Mouse (Mus musculus): ENCODE data around the gene Gga1.
A peak's percentile ranks its signal among the peaks of the same experiment; 100 is the strongest.

Gga1 gene

DNA sequence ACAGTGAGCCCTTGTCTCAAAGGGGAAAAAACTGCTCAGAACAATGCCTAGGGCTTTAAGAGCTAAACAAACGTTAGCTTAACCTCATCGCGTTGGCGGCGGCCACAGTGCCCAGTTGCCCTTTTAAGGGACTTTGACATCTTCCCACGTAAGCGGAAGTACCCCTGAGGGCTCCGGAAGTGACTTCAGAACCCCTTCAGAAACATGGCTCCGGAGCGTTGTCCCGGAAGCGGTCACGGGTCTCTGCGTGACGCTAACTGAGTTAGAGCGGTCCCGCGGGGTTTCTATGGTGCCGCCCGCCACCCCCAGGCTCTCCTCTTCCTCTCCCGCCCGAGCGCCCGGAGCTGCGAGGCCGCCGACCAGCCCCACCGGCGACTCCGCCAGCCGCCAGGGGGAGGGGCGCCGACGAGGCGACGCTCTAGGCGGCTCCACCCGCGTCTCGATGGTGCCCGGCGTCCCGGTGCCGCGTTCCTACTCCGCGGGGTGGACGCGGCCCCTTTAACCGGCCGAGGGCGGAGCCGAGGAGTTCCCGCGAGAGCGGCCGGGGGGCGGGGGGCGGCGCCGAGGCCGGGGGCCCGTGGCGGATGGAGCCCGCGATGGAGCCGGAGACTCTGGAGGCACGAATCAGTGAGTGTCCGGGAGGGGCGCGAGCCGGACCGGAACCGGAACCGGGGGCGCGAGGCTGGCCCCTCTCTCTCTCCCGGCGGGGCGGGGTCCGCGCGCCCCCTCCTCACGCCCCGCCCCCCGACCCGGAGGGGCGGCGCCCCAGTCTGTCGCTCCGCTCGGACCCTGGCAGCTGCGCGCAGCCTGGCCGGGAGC, at the start of gene Gga1:
Gene Gga1, plus strand, starts transcription at position 200 of the 819 bp plus-strand sequence.
- peak; percentile 83 to 86 for DNase-seq

DNA sequence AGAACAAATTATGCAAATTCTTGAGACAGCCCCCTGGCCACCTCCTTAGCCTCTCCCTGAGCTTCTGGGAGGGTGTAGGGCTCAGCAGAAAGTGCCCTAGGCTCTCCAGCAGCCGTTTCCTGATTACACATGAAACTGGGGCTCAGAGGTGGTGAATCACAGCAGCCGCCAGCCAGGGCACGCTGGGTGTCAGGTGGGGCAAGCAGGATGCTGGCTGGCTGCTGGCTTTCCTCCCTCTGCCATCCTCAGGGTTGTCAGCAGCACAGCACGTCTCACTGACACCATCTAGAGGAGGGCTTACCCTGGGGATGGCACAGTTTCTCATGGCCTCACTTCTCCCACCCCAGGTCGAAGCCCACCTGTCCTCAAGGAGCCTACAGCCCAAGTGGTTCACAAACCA, 48.7 kb upstream of the Gga1 start:
- DNase-seq, result no peak

DNA sequence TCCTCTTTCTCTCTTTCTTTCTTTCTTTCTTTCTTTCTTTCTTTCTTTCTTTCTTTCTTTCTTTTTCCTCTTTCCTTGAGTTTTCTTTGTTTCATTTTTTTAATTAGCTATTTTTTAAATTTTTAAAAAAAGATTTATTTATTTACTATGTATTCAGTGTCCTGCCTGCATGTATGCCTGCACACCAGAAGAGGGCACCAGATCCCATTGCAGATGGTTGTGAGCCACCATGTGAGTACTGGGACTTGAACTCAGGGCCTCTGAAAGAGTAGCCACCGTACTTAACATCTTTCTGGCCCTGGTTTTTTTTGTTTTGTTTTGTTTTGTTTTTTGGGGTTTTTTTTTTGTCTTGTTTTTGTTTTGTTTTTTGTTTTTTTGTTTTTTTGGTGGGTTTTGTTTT, 47.4 kb upstream of the Gga1 start:
- no peak for DNase-seq

DNA sequence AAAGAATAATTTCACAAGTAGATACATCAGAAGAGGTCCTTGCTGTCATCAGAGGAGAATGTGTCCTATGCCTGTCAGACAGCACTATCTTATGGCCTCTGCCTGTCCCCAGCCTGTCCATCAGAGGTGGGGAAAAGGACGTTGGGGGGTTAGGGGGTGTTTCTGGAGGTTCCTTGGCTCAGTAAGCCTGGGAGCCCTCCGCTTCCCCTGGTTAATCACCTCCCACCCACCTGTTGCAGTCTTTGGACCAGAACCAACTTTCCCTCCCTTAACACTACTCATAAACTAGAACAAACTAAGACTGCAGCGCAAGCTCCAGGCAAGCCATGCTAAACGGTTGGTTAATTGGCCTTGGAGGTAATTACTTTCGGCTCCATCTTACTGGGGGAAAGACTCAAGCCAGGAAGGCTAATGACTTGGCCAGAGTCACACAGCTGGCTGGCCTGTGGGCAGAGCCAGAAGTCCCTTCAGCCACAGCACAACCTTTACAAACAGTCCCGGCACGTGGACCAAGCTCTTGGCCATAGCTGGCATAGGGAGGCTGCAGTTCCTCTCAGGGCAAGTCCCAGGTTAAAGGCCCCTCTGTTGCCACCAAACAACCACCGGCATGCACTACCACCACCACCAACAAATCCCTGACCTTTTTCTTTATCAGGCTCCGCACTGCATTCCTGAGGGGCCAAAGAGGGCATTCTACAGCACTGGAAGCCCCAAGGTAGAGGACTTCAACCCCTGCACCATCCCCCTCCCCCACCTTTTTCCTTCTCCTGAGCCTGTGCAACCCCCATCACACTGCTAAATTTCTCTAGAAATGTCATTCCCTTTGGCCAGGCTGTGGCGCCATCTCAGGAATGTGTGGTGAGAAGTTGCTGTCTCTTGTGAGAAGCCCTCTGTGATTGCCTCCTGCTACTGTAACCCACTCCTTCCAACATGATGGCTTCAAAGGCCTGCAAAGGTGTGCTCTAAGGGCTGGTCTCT, 46.0 kb upstream of the Gga1 start:
- DNase-seq, result no peak

DNA sequence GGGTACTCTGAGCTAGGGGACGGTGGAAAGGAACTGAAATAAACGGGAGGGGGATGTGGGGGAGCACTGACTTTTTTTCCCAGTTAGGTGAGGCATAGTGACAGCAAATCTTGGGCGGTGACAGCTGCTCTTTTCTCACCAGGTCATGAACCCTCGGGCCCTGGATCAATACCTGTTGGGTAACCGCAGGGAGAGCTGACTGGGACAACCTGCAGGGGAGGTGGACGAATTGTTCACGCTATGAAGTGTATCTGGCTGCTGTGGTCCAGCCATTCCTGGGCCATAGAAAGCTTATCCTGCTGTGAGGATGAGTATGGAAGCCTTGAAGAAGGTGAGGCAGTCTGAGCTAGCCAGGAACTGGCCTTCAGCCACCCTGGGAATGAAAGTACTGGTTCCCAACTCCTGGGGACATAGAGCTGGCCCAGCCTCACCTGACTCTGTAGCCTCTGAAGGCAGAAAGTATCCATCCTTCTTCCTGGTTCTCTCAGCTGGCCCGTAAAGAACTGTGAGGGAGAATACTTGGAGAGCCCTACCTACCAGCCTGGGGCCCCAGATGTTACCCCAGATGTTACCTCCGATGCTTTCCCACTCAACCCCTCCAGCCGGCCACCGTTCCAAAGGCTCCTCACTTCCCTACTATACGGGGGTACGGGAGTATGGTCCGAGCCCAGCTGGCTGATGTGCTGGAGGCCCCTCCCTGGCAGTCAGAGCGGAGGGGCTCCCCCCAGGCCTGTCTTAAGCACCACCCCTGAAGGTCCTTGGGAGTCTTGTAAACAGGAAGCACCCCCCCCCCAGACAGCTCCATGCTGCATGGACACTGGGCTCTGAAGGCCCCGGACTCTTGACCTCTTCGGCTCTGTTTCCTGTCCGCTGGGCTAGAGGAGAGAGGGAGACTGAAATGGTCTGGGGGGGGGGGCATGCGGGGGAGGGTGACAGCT, 45.0 kb upstream of the Gga1 start:
- DNase-seq, result no peak

DNA sequence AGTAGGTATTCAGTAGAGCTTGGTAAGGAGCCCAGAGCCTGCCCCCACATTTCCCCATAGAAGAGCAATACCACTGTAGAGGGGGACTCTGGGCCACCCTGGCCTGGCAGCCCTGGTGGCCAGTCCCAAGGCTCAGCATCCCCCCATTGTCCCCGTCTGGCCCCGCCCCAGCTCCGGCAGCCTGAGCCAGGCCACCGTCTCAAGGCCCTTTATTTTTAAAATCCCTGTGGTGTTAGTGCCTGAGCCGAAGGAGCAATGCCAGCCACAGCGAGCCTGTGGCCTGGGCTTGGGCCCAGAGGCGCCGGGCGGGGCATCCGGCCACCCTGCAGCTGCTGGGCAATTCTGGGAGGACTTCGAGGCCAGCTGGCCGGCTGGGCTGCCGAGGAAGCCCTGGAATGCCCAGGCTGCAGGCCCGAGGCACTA, 44.3 kb upstream of the Gga1 start:
- DNase-seq, result peak in 1 of 2 experiments; percentile 34

DNA sequence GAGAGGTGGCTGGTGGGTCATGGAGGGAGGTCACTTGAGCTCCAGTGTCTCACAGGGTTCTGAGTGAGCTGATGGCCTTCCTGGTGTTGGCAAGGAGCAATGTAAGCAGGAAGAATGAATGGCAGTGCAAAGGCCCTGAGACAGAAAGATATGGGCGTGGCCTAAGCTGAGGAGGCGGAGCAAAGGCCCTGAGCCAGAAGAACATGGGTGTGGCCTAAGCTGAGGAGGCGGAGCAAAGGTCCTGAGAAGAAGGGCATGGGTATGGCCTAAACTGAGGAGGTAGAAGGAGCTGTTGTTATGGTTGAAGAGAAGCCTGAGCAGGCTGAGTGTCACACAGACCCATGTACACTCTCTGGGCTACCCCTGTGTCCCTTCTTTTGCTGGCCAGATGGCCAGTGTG, 43.4 kb upstream of the Gga1 start:
- DNase-seq, result no peak

DNA sequence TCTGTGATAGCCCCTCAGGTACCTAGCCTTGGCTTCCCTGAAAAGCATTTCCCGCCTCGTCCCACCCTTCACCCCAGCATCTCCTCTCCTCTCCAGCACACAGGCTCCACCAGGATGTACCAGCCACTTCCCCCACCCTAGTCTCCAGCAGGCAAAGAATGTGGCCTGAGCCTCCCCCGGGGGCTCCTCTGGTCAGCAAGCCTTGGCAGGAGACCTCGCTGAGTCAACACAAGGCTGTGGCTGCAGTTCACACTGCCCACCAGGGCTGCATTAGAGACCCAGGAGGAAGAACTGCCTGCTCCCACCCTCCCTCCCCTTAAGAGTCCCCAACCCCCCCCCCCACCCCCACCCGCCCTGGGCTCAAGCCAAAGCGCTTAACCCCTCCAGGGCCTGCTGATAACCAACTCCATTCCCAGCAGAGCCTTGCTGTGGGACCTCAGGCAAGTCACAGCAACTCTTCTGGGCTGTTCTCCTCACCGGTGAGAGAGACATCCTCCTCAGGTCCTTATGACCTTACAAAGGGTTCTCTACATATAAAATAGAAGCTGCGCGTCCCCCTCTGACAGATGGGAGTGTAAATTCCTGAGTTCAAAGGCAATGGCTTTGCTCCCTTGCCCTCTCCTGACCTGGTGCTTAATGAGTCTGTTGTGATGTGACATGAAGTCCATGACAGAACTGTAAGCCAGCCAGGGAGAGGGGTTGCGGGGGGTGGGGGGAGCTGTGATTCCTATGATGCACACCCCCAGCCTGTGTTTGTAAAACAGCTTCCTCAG, 42.6 kb upstream of the Gga1 start:
- no peak for DNase-seq

DNA sequence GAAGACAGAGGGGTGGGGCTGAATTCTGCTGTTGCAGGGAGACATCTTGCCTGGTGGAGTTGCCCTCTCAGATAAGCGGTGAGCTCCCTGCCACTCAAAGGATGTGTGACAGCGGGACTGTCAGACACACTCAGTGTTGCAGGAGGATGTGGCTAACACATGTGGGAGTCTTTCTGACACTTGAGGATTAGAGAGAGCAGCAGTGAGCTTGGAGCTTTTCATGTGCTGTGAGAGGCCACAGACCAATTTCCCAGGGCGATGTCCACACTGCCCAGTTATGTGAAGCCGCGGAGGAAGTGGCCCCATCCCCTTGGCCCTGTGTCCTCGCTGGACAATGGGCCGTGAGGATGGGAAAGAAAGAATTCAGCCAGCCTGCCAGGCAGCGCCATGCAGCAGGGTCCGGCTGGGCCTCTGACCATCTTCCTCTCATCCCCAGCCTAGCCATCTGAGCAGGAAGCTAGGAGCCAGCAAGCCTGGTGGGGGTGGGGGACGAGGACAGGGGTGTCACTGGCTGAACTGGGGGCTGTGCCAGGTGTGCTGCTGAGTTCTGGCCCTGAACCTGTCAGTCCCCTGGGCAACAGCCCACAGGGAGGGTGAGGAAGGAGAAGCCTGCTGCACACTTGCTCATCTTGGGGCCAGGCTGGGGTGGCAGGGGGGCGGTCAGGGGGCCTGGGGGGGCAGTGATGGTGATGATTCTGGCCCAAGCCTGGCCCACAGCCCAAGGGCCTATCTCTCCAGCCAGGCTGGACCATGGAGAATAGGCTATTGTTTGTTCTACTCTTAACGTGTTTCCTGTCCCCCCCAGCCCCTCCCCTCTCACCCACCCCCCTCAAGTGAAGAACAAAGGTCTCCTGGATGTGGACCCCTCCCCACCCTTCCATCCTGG, 41.5 kb upstream of the Gga1 start:
- DNase-seq, result no peak

DNA sequence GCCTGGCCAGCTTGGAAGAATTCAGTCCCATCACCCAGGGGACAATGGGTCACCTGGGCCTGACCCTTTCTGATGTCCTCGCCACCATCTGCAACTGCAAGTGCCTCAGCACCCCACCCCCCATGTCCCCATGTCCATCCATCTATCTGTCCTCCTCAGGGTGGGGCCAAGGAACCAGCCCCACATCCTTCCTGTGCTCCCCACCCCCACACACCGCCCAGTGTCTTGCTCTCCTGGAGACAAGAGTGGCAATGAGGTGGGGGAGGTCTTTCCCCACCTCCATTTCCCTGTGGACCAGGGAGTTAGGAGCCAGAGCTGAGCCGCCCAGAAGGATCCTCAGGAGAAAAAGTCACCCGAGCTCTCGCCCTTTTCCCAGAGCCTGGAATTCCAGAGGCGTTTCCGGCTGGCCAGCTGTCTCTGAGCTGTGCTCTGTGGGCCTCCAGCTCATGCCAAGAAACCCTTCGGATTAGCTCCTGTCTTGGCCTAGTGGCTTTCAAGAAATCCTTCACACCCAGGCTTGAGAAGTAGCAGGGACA, 40.8 kb upstream of the Gga1 start:
- DNase-seq, result no peak

DNA sequence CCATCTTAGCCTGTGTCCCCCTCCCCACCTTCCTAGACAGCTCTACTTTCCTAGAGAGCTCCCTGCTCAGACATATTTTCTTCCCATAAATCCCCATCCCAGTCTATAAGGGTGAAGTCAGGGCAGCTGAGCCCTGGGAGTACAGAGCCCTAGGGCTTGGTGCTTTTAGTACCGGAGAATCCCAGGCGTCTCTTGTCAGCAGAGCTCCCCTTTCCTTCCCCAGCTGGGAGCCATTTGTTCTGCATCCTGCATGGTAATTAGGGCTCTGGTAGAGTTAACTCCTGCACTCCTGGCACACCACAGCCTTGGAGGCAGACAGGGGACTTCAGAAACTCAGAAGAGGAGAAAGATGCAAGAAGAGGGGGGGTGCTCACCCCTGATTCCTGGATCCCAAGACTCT, 37.2 kb upstream of the Gga1 start:
- no peak for DNase-seq

DNA sequence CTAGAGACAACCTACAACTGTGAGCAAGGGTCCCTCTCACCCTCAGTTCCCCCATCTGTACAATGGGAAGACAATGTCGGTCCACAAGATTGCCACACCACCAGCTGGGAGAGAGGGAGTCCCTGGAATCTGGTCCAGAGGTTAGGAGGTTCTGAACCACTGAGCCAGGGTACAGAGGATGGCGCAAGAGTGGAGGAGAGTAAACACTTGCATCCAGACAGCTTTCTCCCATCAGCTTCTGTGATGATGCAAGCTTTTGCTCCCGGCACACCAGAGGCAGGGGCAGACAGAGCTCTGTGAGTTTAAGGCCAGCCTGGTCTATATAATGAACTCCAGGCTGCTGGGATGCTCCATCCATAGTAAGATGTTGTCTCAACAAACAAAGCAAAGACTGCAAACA, 36.7 kb upstream of the Gga1 start:
- DNase-seq, result no peak

DNA sequence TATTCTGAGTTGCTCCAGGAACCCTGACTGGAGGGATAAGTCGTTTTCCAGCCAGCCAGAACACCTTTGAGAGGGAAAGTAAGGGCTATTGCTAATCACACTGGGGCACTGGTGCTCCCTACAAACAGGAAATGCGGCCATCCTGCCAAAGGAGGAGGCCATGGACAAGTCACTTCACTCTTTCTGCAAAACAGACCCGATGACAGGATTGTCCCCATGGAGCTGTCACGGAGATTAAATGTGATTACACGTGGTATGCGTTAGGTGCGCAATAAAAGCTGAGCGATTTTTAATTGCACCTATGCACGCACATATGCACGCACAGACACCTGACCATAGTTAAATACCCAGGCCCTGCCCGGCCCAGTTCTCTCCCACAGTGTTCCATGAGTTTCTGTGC, 36.2 kb upstream of the Gga1 start:
- no peak for DNase-seq

DNA sequence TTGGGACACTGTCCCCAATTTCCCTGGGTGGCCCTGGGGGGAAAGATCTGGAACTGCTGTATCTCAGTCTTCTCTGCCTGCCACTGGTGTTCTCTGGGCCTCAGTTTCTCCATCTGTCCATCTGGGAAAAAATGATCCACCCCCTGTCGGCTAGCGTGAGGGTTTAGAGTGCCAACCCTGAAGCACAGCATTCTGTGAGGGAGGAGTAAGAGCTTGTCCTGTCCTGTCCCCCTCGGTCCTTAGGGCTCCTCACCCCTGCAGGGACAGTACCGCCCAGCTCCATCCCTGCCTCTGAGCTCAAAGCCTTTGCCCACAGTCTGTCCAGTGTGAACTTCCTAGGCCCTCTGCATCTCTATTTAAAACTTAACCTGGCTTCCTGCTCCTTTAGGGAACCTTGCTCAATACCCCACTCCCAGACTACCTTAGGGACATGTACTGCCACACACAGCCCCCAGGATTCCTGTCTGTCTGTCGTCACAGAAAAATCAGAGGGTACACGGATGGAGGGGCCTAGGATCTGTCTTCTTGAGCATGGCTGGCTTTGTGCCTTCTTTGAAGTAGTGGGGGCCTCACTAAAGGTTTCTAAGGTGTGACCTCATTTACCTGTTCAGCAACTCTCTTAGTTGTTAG, 35.7 kb upstream of the Gga1 start:
- DNase-seq, result no peak

DNA sequence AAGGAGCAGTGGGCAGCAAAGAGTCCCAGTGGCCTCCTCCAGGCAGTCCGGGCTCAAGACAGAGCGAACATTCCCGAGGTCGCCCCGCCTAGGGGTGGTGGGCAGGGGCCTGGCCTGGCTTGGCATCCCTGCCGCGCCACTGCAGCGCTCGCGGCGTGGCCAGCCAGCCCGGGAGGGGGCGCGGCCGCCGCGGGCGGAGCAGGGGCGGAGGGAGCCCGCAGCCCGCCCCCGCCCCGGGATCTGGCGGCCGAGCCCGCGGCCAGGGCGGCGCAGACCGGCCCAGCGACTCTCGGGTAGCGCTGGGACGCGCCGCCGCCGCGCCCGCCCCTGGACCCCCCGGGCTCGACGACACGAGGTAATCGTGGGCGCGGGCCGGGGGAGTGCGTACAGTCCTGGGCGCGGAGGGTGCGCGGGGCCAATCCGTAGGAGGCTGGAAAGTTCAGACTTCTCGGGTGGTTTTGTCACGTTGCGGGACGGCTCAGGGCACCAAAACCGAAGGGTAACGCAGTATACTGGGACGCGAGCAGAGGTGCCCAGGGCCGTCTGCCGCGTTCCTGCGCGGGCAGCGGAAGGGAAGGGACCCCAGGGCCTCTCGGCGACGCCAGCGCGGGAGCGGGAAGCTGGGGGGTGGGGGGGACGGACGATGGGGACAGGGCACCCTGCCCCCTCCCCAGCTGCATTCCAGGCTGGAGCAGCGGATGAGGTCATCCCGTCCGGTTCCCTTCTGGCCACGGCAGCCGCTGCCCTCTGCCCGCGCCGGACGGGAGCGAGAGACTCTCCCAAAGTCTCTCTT, 34.4 kb upstream of the Gga1 start, which contains the start of gene Cdc42ep1:
Gene Cdc42ep1, plus strand, starts transcription at position 254 of the 793 bp plus-strand sequence.
- DNase-seq, result peak in 1 of 2 experiments; percentile 19

DNA sequence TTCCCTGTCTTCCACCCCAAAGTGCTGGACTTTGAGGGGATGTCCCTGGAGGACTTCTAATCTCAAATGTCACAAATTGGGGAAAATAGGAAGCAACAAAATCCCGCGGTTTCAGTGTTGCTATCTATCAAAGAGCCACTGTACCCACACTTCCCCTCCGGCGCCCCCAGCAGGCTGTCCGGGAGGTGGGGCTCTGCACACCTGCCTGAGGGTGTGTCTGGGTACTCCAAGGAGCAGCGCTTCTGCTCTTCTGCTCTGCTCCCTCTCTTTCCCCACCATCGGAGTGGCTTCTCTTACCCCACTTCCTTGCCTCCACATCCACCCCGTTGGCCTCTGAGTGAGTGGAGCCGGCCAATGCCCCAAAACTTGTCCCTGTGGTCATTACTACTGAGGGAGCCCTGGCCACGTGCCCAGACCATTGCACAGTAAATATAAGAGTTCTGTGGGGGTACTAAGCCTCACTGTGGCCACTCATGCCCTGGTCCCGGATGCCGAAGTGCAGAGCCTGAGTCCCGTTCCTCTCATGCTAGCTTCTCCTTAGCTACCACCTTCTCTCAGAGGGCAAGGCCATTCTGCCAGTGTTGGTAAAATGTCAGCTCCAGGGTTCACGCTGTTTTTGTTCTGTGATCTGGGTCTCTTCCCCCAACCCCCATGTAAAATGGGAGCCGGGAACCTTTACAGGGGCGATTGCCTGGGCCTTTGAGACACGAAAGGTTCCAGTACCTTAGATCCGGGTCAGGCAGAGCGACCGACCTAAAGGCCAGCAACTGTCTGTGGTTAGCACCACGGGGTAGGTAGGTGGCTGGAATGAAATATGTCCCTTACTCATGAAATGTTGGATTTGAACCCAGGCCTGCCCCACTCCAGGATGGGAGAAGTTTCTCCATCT, 33.2 kb upstream of the Gga1 start:
- DNase-seq, result peak in 1 of 2 experiments; percentile 24

DNA sequence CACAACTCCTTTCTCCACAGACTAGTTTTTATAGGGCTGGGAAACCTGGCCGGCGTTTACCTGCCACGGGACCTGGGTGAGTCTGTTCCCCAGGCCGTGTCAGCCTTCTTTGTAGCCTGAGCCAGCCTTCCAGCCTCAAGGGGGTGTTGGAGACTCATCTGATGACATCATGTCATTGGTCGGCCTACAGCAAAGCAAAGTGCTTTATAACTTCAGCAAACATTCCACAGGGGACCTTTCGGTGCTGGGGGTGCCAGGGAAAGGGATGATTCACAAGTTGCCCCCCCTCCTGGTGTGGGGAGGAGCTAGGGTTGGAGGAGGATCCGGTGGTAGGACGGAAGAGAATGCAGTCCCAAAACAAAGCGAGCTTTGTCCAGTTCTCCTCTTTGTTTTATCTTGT, 32.2 kb upstream of the Gga1 start:
- DNase-seq, result no peak

DNA sequence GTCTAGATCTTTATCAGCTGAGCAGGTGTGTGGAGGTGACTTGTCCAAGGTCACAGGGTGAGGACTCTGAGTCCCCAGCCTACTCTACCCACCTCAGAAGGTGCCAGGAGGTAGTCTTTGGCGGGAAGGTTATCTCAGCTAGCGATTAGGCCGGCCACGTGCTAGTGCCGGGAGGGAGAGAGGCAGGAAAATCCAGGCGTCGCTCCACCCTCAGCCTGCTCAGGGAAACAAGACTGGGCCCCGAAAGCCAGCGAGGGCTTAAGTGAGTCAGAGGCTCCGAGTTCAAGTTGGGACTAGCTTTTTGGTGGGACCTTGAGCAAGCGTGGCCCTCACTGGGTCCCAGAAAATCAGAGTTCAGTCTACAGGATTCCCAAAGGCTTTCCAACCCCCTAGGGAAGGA, 31.7 kb upstream of the Gga1 start:
- no peak for DNase-seq
